Mouse (Mus musculus) heart, adult 9 months (tissue): ENCODE data around the gene Pkd1l1.

Experiments
- DNase-seq, 2 experiments: peaks; one replicate each; pipeline ENCODE4 v3.0.0; 2022; ENCODE audit warnings: low spot score in 2 of 2

Pkd1l1 gene

GRCm38 (mm10) chr11:8936431-8937110, 36.5 kb downstream of the Pkd1l1 start:
- DNase-seq, result no peak

DNA sequence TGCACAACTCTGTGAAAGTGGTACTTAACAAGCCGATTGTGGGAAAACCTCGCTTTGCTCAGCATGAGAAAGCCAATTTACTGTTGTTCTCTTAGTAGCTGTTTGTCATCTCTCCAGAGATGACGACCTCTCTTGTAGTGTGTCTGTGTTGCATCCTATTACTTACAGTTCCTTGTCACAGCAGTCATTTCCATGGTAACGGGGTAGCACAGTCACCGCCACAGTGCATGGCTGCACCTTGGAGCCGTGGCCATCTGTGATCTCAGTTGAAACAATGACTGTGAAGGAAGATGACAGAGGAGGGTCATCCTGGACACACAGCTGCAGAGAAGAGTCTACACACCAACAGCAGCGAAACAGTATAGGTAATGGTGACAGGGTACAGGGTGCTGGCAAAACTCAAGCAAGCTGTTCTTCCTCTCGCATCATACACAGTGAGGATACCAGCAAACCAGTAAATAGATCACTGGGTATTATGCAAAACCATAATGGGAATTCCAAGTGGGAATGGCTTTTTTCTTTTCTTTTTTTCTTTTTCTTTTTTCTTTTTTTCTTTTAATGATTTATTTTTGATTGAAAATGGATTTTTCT, 56.9 kb downstream of the Pkd1l1 start:
- no peak for DNase-seq

GRCm38 (mm10) chr11:8882793-8883192, 90.3 kb downstream of the Pkd1l1 start:
- DNase-seq, result no peak

- DNase-seq, result no peak
Measured at GRCm38 (mm10) chr11:8881521-8881920, 91.5 kb downstream of the Pkd1l1 start.

DNA sequence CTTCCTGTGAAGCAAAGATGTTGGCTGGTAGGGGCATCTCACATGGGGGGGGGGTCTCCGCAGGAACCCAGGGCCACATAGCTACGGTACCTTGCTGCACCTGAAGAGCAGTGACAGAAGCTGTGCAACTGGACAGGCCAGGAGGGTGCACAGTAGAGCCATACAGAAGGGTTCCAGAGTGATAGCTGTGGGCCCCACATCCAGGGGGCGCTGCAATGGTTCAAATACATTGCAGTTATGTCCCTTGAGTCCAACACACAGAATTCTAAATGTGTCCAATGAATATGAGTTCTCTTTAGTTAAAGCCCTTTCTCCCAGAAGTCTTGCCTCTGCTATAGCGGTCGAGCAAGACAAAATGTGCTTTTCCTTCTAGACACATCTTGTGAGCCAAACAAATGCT, 103.0 kb downstream of the Pkd1l1 start:
- DNase-seq, result no peak

DNA sequence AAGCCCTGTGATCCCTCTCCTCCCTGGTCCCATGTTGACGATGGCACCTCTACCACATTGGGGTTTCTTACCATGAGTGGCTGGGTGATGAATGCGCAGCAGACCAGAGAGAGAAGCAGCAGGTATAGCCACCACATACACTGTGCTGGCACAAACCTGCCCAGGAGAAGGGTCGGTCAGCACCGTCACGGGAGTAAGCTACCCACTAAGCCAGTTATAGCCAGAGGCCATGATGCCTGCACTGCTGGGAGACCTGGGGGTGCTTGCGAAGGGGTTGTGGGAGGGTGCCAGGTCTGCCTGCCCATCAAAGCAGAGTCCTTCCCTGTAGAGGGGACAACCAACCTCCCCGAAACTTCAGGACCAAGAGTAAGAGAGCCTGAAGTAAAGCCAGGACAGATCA, 107.0 kb downstream of the Pkd1l1 start:
- no peak for DNase-seq

- DNase-seq, result no peak
Measured at GRCm38 (mm10) chr11:8863955-8864675, 109.0 kb downstream of the Pkd1l1 start.

DNA sequence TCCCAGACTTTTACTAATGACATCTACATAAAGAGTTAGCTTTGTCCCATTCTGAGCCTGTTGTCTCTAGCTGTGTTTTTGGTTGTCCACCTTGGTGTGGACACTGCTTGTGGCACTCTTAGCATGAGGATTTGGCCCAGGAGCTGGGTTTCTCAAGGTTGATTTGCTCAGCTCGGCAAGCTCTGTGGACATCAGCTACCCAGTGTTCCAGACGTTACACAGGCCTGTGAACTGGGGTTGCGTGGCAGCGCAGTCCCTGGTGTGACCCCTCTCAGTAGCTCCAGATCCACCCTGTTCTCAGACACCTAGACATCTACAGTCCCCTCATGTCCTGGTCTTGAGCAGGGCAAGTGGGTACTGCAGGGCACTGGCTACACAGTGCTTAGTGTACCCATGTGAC, 110.6 kb downstream of the Pkd1l1 start:
- no peak for DNase-seq

DNA sequence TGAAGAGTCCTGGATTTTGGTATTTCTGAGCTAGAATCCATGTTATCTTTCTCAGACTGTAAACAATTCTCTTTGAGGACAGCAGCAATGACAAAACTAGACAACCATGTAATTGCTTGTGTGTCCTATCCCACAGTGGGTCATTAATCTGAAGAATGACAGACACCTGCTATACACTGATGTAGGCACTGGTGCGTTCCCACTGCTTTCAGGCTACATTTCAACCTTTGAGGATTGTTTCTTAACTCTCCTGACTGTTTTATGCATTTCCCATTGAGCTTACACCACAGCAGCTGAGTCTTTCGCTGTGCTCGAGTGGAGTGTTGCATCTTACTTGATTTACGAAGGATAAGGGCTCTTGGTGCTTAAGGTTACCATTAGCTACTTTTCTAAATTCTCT, 111.1 kb downstream of the Pkd1l1 start:
- DNase-seq, result no peak

- DNase-seq, result no peak
Measured at GRCm38 (mm10) chr11:8860878-8861277, 112.2 kb downstream of the Pkd1l1 start.

DNA sequence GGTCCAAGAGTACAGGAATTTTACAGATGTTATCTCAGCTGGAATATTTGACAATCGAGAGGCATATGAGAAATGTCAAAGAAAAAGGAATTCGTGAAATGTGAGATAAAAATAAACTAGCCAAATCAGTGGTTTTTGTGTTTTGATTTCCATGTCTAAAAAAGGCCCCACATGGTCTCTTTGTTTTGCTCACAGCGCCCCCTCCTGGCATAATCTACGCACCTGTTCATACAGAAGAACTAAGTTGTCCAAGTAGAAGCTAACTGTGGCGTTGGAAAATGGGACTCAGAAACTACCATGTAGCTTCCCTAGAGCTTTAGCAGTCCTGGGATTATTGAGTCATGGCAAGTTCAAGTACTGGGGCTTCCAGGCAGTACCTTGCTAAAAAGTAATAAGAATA, 113.2 kb downstream of the Pkd1l1 start:
- DNase-seq, result peak; percentile 22 to 65

- no peak for DNase-seq
Measured at GRCm38 (mm10) chr11:8859041-8859440, 114.0 kb downstream of the Pkd1l1 start.

- no peak for DNase-seq
Measured at GRCm38 (mm10) chr11:8856125-8856524, 116.9 kb downstream of the Pkd1l1 start.

DNA sequence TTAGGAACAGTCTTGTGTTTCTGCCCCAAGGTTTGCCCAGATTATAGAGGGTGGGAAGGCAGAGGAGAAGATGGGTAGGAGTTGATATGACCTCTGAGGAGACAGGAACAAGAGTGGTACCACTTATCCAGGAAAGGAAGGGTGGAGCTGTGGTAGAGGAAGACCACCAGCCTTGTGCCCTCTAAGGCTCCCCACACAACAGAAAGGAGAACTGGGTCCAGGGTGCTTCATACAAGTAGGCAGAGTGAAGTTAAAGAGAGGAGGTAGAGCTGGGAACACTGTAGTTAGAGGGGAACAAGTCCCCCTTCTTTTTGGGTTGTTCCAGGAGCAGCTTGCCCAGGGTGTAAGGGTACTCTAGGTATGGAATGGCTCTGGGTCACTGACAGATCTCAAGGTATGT, 125.0 kb downstream of the Pkd1l1 start:
- no peak for DNase-seq

DNA sequence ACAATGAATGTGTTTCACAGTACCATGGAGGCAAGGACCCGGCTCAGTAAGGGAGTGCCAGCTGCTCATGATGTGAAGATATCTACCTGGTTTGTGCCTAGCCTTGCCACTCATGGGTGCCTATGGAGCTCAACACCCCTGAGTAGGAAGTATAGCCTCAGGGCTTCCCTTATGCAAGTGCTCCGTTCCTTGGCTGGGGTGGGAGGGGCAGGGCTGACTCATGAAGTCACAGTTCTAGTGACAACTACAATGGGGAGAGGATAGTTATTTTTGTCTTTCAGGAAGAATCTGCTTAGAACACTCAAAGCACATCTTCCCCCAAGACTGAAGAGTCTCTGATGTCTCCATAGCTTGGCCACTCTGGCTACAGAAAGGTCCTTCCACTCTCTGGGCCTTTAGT, 125.4 kb downstream of the Pkd1l1 start:
- no peak for DNase-seq

DNA sequence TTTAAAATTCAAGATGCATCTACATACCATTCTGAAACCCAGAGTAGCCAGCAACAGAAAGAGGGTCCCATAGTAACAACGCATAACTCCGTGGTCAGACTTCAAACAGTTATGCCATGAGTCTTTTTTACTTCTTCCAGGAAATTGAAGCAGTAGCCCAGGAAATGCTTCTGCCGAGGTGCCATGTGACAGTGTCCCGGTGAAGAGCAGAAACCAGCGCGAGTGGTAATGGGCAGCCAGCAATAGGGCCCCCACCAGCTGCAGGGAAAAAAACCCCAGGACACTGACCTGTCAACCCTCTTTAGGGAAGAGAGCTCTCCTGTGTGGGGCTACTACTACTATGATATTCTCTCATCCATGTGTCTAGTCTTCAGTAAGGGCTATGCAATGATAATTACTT, 136.9 kb downstream of the Pkd1l1 start:
- no peak for DNase-seq

GRCm38 (mm10) chr11:8834121-8834520, 138.9 kb downstream of the Pkd1l1 start:
- DNase-seq, result no peak

DNA sequence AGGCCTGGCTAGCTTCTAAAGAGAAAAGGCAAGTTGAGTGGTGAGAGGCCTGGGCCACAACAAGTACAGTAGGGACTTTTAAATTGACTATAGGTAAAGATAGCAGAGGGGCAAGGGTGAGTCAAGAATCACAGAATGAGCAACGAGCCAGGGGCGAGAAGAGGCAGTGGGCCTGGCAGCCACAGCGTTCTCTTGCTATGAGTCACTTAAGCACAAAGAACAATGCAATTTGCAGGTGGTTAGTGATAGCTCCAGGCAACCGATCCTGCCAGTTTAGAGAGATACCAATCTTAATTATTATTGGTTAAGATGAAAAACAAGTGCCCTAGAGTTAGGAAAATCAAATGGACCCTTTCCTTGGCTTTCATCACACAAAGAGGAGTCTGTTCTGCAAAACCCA, 142.5 kb downstream of the Pkd1l1 start:
- no peak for DNase-seq

GRCm38 (mm10) chr11:8829561-8829960, 143.5 kb downstream of the Pkd1l1 start:
- DNase-seq, result no peak

GRCm38 (mm10) chr11:8828836-8829526, 144.1 kb downstream of the Pkd1l1 start:
- DNase-seq, result no peak

DNA sequence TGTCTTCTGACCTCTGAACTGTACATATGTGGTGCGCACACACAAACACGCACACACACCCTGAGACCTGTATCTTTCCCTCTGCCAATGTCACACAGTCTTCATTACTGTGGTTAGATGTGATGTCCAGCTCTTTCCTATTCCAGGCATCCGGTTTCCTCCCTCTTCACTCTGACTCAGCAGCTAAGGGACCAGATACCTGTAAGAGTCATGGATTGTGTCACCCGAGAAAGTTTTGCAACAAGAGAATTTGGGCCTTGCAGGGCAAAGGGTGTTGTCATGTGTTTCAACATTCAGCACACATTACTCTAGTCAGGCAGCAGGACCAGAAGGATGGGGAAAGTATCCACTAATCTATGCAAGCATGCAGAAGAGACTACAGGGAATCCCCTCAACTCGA, 146.5 kb downstream of the Pkd1l1 start:
- no peak for DNase-seq

- no peak for DNase-seq
Measured at GRCm38 (mm10) chr11:8826046-8826445, 147.0 kb downstream of the Pkd1l1 start.

GRCm38 (mm10) chr11:8825413-8825812, 147.7 kb downstream of the Pkd1l1 start:
- no peak for DNase-seq
